Mouse (Mus musculus): Measurements from ENCODE around the gene Rps19.
"Not testable (repeated sequence)": the region's sequence is repeated elsewhere in the genome, so short reads cannot be mapped to it uniquely, and the experiment has no call there.

Rps19 gene

GRCm38 (mm10) chr7:24883896-24884692, at the start of gene Rps19:
Gene Rps19, plus strand, starts transcription at chr7:24884371.
- DNase-seq (ENCODE audit: low spot score in 2 of 2) = peak; percentile 97 to 98

- DNase-seq (ENCODE audit: low spot score in 2 of 2) = not testable (repeated sequence)
Observed at GRCm38 (mm10) chr7:24838732-24839409, 45.3 kb upstream of the Rps19 start.

GRCm38 (mm10) chr7:24839410-24839808, 44.8 kb upstream of the Rps19 start:
- no peak for DNase-seq (ENCODE audit: low spot score in 2 of 2)

- DNase-seq (ENCODE audit: low spot score in 2 of 2) = no peak
Observed at GRCm38 (mm10) chr7:24840331-24840730, 43.8 kb upstream of the Rps19 start.

GRCm38 (mm10) chr7:24841009-24841408, 43.2 kb upstream of the Rps19 start:
- no peak for DNase-seq (ENCODE audit: low spot score in 2 of 2)

- DNase-seq (ENCODE audit: low spot score in 2 of 2) = no peak
Observed at GRCm38 (mm10) chr7:24844144-24844543, 40.0 kb upstream of the Rps19 start.

- DNase-seq (ENCODE audit: low spot score in 2 of 2) = no peak
Observed at GRCm38 (mm10) chr7:24845181-24845580, 39.0 kb upstream of the Rps19 start.

GRCm38 (mm10) chr7:24845713-24846112, 38.5 kb upstream of the Rps19 start:
- no peak for DNase-seq (ENCODE audit: low spot score in 2 of 2)

GRCm38 (mm10) chr7:24846576-24846975, 37.6 kb upstream of the Rps19 start:
- DNase-seq (ENCODE audit: low spot score in 2 of 2) = not testable (repeated sequence)

- DNase-seq (ENCODE audit: low spot score in 2 of 2) = no peak
Observed at GRCm38 (mm10) chr7:24850162-24850561, 34.0 kb upstream of the Rps19 start.

- DNase-seq (ENCODE audit: low spot score in 2 of 2) = no peak
Observed at GRCm38 (mm10) chr7:24850899-24851303, 33.3 kb upstream of the Rps19 start.

- no peak for DNase-seq (ENCODE audit: low spot score in 2 of 2)
Observed at GRCm38 (mm10) chr7:24851596-24852325, 32.4 kb upstream of the Rps19 start.

- DNase-seq (ENCODE audit: low spot score in 2 of 2) = no peak
Observed at GRCm38 (mm10) chr7:24852557-24853232, 31.5 kb upstream of the Rps19 start.

GRCm38 (mm10) chr7:24853233-24853563, 31.0 kb upstream of the Rps19 start:
- DNase-seq (ENCODE audit: low spot score in 2 of 2) = no peak

GRCm38 (mm10) chr7:24853695-24854094, 30.5 kb upstream of the Rps19 start:
- no peak for DNase-seq (ENCODE audit: low spot score in 2 of 2)

- DNase-seq (ENCODE audit: low spot score in 2 of 2) = no peak
Observed at GRCm38 (mm10) chr7:24856460-24857120, 27.6 kb upstream of the Rps19 start.

- DNase-seq (ENCODE audit: low spot score in 2 of 2) = no peak
Observed at GRCm38 (mm10) chr7:24859234-24859633, 24.9 kb upstream of the Rps19 start.

GRCm38 (mm10) chr7:24861913-24862312, 22.3 kb upstream of the Rps19 start, which contains the start of gene Gm9844:
Gene Gm9844, plus strand, starts transcription at chr7:24862213.
- no peak for DNase-seq (ENCODE audit: low spot score in 2 of 2)

GRCm38 (mm10) chr7:24862853-24863252, 21.3 kb upstream of the Rps19 start:
- no peak for DNase-seq (ENCODE audit: low spot score in 2 of 2)

- no peak for DNase-seq (ENCODE audit: low spot score in 2 of 2)
Observed at GRCm38 (mm10) chr7:24864156-24864555, 20.0 kb upstream of the Rps19 start.

GRCm38 (mm10) chr7:24869080-24869479, 15.1 kb upstream of the Rps19 start:
- no peak for DNase-seq (ENCODE audit: low spot score in 2 of 2)

All from cerebellum, postnatal 4 days (tissue).